Mouse (Mus musculus): ENCODE measurements around the gene Arl5c.
"Not testable (repeated sequence)": the region's sequence is repeated elsewhere in the genome, so short reads cannot be mapped to it uniquely, and the experiment has no call there.

Gene Arl5c

GRCm38 (mm10) chr11:97956905-97957560 is 38.9 kb downstream of the Arl5c start:
- peak; percentile 73 for DNase-seq

- DNase-seq, result no peak
Measured at GRCm38 (mm10) chr11:97955915-97956314, 40.1 kb downstream of the Arl5c start.

GRCm38 (mm10) chr11:97955146-97955902 is 40.7 kb downstream of the Arl5c start:
- DNase-seq, result no peak

- no peak for DNase-seq
Measured at GRCm38 (mm10) chr11:97954469-97955141, 41.4 kb downstream of the Arl5c start.

- no peak for DNase-seq
Measured at GRCm38 (mm10) chr11:97953939-97954275, 42.1 kb downstream of the Arl5c start.

GRCm38 (mm10) chr11:97953179-97953938 is 42.6 kb downstream of the Arl5c start:
- DNase-seq, result no peak

- no peak for DNase-seq
Measured at GRCm38 (mm10) chr11:97952367-97953006, 43.5 kb downstream of the Arl5c start.

GRCm38 (mm10) chr11:97949703-97950475 is 46.1 kb downstream of the Arl5c start:
- DNase-seq, result no peak

- no peak for DNase-seq
Measured at GRCm38 (mm10) chr11:97947426-97947825, 48.6 kb downstream of the Arl5c start.

- DNase-seq, result not testable (repeated sequence)
Measured at GRCm38 (mm10) chr11:97945738-97946289, 50.2 kb downstream of the Arl5c start.

- no peak for DNase-seq
Measured at GRCm38 (mm10) chr11:97945031-97945430, 51.0 kb downstream of the Arl5c start.

- DNase-seq, result no peak
Measured at GRCm38 (mm10) chr11:97943256-97943655, 52.7 kb downstream of the Arl5c start.

- no peak for DNase-seq
Measured at GRCm38 (mm10) chr11:97942420-97943111, 53.4 kb downstream of the Arl5c start.

All from cerebellum, adult 11 months (tissue).